Mouse (Mus musculus) CD8-positive naive resting alpha-beta T cell, adult 2 months (primary cell): ENCODE measurements at regions not wholly inside any gene's neighbourhood (a gene's known extent, or its start where the extent isn't known, plus 50 kb on each side); places are given as distances from the start of the nearest gene placed in this dataset.

Experiments used
- DNase-seq, 2 experiments: peaks; one replicate each; pipeline ENCODE4 v3.0.0; 2022; ENCODE audit warnings: low read depth in 2 of 2, low spot score in 2 of 2

DNA sequence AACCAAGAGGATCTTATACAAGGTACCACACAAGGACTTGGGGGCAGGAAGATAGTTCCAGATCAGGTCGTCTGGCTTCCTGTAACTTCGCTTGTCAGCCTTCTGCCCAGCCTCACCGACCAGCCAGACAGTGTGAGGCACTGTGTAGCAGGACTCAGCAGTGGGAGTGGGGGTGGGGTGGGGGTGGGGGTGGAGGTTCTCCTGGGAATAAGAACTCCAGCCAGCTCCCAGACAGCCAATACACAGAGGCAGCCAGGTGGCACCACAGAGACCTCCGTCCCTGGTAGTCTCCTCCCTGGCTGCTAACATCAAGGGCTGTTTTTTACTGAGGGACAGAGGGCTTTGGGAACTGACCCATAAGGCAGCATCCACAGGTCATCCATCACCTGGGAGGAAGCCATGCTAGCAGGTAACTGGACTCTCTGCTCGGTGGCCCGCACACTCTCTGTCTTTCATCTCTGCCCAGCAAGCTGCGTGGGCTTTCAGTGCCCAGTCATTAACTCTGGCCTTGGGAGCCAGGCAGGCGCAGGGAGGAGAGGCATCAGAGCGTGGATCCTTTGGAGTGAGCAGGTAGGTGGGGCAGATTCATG, 60.3 kb upstream of the Wnt4 start:
- DNase-seq = no peak

DNA sequence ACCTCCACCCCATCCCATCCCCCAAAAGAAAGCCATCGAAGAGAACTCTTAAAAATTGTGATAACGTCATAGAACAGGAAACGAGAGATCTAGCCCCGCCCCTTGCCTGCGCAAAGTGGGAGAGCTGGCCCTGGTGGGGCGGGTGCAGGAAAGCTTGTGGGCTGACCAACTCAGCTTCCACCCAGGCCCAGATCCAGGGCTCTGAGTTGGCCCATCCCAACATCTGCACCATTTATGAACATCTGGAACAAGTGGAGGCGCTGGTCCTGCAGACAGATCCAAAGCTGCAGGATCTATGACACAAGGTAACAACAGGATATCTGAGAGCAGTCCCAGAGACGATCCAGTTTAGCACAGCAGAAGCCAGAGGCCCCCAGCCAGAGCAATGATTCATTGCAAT, 62.7 kb upstream of the Wnt4 start:
- DNase-seq = no peak

DNA sequence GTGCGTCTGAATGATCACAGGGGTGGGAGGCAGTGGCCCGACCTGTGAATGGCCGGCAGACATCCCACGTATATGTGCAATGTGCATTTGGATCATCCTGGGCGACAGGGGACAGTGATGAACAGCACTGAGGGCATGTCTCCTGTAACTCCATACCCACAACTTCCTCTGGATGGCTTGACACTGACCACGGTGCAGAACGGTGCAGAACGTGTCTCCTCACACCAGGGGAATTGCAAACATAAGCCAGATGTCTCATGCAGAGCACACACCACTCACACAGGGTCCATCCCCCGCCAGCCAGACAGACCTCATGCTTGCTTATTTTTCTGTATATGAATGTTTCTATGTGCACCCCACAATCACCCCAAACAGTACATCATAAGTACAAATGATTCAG, 64.4 kb upstream of the Wnt4 start:
- no peak for DNase-seq

DNA sequence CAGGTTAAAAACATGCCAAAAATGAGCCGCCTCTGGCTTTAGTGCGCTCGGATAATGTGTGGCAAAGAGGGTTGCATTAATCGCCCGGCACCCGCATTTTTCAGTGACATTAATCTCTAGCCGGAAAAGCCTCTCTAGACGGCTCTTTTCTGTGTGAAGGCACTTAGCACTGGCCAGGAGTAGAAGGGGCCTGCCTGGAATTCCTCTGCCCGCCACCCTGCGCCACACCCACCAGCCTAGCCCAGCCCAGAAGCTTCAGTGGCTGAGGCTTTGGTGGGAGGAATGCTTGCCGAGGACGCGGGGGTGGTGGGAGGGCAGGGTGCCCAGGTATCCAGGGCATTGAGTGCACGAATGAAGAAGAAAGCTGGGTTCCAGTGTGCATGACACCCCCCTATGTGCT, 65.2 kb upstream of the Wnt4 start:
- DNase-seq = no peak

DNA sequence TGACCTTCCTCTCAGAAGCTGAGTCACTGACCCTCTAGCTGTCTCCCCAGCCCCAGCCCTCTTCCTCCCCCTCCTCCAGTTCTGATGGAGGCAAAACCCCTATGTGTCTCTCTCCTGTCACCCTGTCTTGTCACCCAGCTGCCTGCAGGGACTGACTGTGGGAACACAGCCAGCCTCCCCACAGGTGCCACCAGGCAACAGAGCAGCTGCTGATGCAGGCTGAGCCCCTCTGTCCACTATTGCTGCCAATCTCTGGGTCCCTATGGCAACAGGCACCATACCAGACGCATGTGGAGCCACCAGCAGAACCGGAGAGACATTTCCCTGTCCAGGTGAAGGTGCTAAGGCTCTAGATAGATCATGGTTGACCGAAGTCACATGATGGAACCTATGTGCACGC, 66.0 kb upstream of the Wnt4 start:
- DNase-seq = no peak

DNA sequence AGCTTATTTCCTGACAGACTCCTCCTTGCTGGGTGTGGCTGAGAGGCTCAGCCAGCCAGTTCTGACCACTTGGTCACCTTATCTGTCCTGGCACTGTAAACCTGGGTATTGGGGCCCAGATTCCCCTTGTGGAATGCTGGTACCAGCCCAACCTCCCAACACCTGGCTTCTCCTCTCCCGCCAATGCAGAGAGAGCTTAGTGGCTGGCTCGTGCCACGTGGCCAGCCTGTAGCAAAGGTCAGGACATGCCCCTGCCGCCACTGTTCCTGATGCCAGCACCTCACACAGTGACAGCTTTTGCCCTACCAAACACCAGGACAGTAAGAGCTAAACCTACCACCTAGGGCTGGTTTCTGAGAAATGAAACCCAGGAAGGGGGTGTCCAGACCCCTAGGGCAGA, 66.8 kb upstream of the Wnt4 start:
- no peak for DNase-seq

DNA sequence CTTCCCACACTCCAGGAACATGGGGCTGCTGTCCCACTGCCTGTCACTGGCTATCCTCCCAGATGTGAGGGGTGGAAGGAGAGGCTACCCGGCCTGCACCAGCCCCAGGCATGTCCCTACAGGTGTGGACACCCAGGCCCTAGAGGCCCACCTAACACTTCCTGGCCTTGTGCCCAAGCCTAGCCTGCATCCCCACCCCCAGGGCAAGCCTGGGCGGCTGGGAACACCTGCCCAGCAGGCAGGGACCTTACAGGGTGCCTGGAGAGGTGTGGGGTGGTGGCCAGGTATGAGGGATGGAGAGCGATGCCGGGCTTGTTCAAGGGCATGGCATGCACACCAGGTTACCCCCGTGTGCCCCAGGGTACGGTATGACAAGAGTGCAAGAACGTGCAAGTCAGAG, 76.3 kb upstream of the Wnt4 start:
- DNase-seq = no peak

DNA sequence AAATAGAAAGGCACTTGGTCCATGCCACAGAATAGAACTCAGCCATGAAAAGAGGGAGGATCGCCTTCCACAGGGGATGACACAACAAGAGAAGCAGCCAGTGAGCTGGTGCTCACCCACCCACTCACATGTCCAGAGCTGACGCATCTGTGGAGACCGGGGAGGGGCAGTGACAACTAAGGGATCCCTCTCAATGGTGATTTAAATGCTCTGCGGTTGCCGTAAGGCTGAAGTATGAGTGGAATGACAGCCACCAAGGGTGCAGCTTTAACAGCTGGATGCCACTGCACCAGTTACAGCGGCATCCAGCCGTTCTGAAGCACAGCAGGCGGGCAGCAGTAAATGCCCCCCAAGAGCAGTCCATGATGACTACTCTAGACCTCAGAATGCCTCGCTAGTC, 76.9 kb upstream of the Wnt4 start:
- no peak for DNase-seq

DNA sequence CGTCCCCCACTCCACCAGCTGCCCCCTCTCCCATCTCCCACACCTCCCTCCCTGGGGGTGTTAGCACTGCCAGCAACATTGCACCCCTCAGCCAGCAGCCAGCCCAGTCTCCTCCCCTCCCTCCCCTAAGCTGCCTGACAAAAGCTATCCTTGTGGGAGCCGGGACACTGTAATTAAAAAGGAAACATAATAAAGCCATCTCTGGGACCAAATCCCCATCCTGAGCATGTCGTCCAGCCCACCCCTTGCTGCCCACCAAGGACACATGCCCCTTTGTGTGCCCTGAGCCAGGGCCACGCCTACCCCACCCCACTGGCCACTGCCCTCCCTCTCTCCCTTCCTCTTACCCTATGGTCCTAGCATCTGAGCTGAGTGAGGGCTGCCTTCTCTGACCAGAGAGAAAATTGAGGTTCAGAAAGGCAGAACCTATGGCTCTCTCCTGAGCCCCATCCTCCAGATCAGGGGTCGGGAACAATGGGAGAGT, 80.8 kb upstream of the Wnt4 start:
- no peak for DNase-seq

DNA sequence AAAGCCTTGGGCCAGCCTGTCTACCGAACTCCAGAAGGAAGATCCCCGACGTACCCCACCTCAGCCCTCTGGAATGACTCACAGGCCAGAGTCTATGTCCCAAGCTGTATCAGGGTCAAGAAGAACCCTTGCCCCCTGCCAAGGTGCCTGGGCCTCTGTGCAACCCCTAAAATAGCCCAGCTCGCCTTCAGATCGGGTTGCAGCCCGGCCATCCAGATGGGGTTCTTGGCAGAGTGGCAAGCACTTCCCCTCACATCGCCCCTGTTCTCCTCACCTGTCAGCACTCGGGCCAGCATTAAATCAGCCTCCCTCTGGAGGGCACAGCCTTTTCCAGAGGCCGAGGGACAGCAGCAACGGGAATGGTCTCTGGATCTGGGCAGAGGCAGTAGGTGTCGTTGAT, 83.2 kb upstream of the Wnt4 start:
- DNase-seq = no peak

DNA sequence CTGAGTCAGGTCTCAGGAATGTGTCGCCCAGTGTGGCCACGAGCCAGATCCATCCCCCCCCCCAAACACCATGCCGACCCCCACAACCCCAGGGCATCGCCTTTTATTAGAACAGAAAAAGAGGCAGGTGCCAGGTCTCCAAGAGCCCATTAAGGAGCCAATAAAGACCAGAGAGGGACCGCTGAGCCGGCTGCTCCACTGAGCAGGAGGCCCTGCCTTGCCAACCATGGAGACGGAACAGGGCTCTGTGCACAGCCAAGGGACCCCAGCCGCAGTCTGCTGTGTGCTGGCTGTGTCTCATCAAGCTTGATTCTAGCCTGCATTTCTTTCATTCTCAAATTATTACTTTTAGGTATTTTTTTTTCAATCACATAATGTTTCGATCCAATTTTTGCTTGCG, 86.7 kb upstream of the Wnt4 start:
- no peak for DNase-seq

DNA sequence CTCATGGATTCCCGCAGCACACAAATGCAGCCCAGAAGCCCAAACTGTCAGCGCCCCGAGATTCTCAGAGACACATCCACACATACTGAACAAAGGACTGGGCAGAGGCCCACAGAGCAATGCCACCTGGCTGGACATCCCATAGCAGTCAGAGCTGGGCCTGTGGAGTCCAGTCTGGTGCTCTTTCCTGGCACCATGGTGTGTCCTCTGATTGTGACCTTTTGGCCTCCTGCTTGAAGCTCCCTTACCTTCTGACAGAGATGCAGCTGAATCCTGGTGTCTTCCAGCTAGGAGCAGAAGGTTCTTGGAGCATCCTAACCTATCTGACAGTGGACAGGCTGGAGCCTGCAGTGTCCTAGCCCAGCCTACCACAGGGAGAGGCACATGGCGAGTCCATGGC, 87.5 kb upstream of the Wnt4 start:
- no peak for DNase-seq

DNA sequence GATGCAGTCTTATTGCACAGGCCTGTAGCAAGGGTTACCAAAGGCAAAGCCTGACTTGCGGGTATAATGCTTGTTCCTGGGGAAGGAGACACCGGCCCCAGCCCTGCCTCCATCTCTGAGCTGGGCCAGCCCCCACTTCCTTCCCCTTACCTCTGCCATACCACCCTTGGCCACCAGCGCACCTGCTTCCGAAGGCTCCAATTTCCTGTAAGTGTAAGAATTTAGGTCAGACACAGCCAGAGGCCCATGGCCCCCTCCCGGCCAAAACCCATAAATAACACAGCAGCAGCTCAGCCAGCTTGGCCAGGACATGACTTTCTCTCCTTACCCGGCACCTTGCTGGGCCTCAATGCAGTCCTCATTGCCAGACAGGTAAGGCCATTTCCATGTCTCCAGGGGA, 88.2 kb upstream of the Wnt4 start:
- peak in 1 of 2 experiments; percentile 8 for DNase-seq

DNA sequence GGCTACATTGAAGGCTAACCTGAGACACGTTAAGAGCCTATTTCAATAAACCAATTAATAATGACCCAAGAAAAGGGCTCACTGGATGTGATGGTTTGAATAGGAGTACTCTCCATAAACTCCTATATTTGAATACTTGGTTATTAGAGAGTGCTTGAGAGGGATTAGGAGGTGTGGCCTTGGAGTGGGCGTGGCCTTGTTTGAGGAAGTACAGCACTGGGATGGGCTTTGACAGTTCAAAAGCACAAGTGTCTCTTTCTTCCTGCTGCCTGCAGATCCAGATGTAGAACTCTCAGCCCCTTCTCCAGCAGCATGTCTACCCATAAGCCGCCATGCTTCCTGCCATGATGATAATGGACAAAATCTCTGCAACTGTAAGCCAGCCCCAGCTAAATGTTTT, 89.7 kb upstream of the Wnt4 start:
- no peak for DNase-seq

DNA sequence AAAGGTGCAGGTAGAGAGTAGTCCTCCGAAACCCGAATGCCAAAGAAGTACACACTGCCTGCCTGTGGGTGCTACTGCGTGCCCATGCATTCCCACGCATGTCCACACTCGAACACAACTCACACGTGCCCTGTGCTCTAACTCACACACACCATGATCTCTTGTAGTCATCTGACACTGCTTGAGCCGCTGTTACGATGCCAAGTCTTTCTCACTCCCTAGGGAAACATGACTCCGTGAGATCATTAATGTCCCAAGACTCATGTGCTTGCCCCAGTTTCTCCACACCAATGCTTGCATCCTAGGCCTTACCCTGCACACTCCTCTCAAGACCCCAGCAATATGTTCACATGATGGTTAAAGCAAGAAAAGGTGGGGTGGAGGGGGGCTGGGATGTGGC, 90.2 kb upstream of the Wnt4 start:
- DNase-seq = no peak

DNA sequence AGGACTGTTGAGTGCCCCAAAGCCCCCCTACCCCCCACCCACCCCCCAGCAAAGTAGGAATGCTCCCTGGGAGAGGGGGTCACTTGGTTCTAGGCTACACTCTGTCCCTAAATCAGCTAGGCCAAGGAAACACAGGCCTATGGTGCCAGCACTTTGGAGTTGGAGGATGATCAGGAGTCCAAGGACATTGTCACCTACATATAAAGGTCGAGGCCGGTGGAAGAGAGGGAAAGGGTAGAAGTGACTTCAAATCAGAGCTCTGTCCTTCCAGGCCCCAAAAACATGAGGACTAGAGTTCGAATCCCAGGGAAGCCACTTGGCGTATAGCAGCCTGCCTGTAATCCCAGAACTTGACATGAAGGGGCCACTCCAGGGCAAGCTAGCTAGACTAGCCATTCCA, 92.3 kb upstream of the Wnt4 start:
- no peak for DNase-seq

DNA sequence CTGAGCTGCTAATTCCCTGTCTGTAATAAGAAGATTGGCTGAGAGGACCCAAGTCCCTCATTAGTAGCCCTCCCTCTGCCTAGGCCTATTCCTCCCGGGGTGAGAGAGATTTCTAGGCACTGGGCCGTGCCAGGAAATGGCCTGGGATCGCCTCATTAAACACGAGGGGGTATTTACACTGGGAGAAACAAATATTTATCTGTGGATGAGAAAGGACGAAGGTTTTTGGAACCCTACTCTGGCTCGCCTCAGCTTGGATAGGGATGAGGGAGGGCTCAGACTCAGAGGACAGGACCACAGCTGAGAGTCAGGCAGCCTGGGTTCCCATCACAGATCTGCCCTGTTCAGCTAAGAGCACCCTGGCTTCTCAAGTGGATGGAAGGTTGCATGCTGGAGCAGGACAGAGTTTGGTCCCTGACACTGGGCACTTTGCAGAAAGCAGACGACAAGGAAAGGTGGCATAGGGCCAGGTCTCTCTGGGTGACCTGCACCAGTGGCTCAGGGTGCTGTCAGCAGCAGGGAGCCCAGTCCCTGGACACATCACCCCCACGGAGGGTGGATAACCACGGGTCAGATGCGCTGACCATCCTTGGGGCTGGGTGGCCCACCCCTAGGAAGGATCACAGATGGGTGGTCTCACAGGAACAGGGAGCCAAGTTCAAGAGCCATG, 94.0 kb upstream of the Wnt4 start:
- DNase-seq = no peak

DNA sequence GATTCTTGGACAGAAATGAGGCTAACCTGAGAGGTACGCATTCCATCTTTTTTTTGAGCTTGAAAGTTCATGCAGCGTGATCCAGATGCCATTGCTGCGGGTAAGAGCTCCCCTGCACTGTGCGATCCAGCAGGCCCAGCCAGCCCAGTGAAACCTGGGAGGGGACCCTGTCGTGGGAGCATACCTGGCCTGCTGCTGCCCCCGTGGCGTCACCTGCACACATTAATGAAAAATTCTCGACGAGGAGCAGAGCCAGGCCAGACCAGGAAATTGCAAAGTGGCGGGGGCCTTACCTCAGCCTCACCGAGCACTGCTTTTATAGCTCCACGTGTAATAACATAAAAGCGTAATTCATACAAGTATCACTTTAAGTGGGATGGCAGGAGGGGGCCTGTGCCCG, 94.7 kb upstream of the Wnt4 start:
- no peak for DNase-seq

DNA sequence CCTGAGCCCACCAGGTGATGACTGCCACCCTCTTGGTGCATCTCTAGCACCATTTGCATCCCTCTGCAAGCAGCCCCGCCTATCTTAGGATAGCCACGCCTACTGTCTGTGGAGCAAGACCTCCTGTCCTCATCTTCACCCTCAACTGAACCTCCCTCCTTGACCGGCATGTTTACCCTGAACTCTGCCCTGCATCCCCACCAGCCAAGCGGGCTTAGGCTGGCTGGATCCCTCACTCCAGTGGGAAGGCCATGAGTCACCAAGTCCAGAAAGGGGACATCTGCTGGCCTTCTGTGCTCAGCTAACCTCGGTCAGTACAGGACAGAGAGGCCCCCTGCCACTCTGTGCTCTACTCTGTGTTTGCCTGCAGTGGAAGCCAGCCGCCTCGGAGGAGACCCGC, 96.0 kb upstream of the Wnt4 start:
- DNase-seq = no peak

DNA sequence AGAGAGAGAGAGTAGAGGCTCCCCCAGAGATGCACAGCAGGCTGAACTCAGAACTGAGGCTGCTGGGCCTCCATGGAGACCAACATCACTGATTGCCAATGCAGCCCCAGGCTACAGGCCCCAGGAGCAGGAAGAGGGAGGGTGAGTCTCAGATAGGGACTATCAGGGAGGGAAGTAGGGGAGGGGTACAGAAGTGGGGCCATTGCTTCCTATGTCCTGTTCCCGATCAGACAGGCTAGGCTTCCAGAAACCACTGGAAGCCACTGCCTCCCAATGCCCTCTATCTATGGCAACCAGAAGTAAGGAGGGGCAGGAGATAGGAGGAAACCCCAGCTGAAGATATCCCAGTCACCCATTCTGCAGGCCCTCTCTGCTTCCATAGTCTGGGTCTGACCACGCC, 97.2 kb upstream of the Wnt4 start:
- no peak for DNase-seq

DNA sequence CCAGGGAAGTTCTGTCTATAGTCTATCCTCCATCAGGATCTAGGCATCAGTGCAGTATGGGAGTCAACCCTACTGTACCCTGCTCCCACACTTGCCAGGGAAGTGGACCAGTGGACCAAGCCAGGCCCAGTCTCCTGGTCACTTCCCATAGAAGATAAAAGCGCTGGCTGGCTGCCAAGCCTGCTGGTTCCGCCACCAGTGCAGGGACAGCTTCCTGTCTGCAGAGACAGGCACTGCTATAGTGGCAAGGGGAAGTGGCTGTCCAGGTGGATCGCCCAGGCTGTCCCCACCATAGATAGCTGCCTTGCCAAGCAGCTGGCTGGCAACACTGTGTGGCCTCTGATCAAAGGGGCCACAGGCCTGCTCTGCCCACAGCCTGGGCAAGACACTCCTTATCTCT, 98.5 kb upstream of the Wnt4 start:
- DNase-seq = no peak

DNA sequence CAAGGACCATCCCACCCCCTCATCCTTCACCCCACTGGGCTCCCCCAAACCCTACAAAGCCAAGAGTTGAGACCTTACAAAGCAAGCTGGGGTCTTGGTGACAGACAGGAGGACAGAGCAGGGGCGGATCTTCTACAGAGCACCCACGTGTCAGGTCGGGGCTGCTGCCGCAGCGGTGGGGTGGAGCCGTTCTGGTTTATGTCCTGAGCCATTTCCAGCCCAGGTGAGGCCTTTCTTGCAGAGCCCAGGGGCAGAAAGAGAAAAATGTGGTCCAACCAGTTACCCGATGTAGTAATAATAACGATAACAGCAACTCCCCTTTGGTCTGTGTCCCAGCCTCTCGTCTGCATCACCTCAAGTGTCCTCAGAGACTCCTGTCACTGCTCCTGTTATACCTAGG, 112.4 kb upstream of the Wnt4 start:
- no peak for DNase-seq

DNA sequence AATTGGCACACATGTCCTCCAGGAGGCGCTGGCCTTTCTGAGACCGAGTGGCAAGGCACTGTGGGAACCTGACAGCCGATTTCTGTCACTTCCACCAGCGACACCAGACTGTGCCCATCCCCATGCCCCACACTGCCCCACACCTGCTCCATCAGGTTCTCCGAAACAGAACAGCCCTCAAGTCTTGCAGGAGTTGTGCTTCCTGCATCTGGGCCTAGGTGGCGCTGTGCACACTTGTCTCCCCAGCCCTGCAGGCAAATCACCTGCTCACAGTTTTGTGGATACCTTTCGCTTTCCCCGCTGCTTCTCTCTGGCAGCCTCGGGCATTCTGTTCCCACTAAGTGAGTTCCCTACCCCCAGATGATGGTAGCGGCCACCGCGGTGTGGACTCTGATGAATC, 112.9 kb upstream of the Wnt4 start:
- peak; percentile 56 to 71 for DNase-seq
